Mouse (Mus musculus) macrophage (primary cell): ENCODE measurements around the gene Nr2f2. TPM values are rescaled to one million over a fixed set of nuclear protein-coding genes. Genes with fewer than 3 reads are reported as not detected.

Experiments used
- H3K27ac ChIP-seq: fragments of 350-480 bp; formaldehyde crosslinking; 2 replicates; pipeline ENCODE4 v1.9.0; 2021
- H3K36me3 ChIP-seq: fragments of 350-480 bp; formaldehyde crosslinking; 2 replicates; pipeline ENCODE4 v1.9.0; 2021; ENCODE audit errors: inconsistent target
- H3K4me3 ChIP-seq: fragments of 350-480 bp; formaldehyde crosslinking; 2 replicates; pipeline ENCODE4 v1.9.0; 2021; ENCODE audit errors: inconsistent target
- H3K79me2 ChIP-seq: fragments of 350-480 bp; formaldehyde crosslinking; 2 replicates; pipeline ENCODE4 v1.9.0; 2021; ENCODE audit errors: inconsistent target
- WGBS: methylation state at CpG from one replicate; pipeline ENCODE4 v1.1.7; 2026; ENCODE audit warnings: inconsistent platforms; ENCODE audit not compliant: missing documents; 5-methylcytosine and 5-hydroxymethylcytosine counted together
- polyA plus RNA-seq: library from polyadenylated mRNA; stranded (reverse); fragments of 250-400 nt; gene quantifications from 3 replicates; pipeline ENCODE4 v1.2.4, GENCODE M21; 2018; ENCODE audit warnings: inconsistent platforms

Gene Nr2f2
- polyA plus RNA-seq, 1 experiment from 2014 or later = not detected

DNA sequence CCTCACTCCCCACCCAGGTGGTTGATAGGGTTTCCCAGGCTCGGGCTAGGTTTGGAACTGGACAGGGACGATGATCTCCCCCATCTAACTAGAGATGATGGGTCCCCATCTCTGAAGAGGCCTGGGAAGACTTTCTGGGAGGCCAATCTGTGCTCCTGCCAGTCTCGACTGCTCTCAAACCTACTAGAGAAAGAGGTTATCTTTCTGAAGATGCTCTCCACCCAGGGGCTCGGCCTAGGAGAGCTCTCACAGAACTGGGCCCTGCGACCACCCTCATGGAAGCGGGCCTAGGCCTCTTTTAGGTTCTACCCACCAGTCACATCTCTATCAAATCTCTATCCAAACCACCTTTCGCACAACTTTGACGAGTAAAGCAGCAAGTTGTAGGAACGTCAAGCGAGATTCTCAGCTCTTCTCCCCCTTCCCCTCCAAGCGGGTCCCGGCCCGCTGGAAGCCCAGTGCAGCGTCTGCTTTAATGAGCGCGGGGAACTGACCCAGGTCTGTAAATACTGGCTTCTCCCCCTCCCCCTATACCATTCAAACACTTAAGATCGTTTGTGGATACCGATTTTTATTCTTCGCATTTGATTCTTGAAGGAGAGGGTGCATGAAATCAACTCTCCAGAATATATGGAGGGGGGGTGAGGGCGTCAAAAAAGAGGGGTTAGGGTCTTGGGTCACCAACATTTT, 16.4 kb downstream of the Nr2f2 start:
- no peak overlapping the region for H3K4me3 ChIP-seq
- no peaks in the 10 kb centered on the region for H3K79me2 ChIP-seq
- no peak overlapping the region for H3K27ac ChIP-seq
- no peaks in the 10 kb centered on the region for H3K36me3 ChIP-seq
- 5% methylated on average over 20 of the region's 20 CpGs for WGBS

DNA sequence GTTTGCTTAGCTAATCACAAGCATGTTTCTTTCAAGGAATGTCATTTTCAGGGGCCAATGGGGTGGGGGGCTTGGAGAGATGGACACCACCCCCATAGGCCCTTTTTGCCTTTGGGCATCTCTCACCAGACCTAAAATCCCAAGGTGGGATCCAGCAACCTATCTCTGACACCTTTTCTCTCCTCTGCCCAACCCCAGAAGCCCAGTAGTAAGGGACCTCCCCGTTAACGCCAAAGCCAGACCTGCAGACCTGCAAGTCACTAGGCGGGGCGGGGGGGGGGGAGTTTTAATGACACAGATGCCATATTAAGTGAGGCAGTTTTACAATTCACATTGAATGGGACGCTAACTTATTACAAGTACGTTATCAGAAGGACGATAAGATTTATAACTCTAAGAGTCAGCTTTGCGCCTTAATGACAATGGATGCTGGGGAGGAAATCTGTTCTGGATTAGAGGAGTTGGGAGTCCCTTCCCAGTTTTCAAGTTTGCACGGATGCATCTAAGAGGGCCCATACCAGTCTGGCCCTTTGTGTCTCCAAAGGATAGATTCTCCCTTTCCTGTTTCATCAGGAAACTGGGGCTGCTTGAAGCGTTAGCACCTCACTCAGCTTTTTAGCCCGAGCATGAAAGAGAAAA, 17.4 kb downstream of the Nr2f2 start:
- 7% methylated on average over 11 of the region's 11 CpGs for whole genome bisulfite sequencing
- Histone ChIP-seq H3K79me2 (no peaks in the 10 kb centered on the region), H3K4me3 (no peak overlapping the region), H3K27ac (no peak overlapping the region), H3K36me3 (no peaks in the 10 kb centered on the region)

DNA sequence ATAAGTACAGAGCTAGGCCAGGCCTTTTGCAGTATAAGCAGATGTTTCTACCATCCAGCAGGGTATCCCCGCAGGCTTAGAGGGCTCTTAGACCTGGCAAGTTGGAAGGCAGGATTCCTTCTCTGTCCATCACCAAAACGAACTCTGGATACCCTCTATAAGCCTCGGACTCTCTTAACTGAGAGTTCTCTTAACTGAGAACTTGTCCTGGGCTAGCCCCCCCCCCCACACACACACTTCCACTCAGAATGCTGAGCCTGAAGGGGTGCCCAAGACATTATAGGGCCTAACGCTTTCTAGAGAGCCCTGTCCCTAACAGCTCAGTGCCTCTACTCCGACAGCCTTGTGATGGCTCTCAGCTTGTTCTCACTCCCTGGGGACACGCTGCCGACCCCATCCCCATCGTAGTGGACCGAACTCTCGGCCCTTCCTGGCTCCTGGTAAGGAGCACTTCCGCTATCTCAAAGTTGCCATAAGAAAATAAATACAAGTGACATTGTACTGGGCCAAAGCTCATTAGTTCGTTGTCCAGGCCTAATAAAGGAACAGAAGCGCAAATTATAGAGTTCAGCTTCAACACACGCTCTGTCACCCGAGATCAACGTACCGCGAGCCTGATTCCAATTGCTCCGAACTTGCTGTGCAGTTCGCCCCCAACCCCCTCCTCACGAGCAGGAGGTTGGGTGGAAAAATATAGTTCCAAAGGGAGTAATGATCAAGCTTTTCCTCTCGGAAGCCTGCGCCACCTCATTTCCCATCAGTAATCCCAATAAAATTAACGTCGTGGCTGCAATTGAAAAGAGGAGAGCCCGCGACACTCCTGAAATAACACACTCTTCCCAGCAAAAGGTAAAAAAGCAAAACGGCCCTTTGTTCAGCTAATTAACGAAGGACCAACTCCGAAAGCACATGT, 18.2 kb downstream of the Nr2f2 start:
- no peak overlapping the region for H3K27ac ChIP-seq

DNA sequence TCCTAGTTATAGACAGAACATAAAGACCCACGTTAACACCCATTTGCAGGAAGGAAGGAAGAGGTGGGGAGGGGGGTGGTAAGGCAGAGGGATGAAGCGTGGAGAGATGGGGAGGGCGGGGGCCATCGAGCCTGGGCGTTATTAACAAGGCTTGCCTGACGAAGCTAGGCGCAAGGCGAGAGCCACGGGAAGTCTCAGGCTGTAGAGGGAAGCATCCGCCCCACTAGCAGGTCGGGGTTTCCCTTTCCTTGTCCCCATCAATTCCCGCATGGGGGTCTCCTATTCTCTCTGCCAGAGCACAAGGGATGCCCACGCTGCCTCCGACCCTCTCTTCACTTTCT, 18.9 kb downstream of the Nr2f2 start:
- H3K79me2 ChIP-seq = no peaks in the 10 kb centered on the region
- no peaks in the 10 kb centered on the region for H3K36me3 ChIP-seq
- H3K4me3 ChIP-seq = no peak overlapping the region
- H3K27ac ChIP-seq = no peak overlapping the region
- 5% methylated on average over 14 of the region's 14 CpGs for WGBS

More for the DNA sequence above, 18.2 kb downstream of the Nr2f2 start:
- no peak overlapping the region for H3K4me3 ChIP-seq
- WGBS = 11% methylated on average over 29 of the region's 30 CpGs
- no peaks in the 10 kb centered on the region for H3K79me2 ChIP-seq
- H3K36me3 ChIP-seq = no peaks in the 10 kb centered on the region

DNA sequence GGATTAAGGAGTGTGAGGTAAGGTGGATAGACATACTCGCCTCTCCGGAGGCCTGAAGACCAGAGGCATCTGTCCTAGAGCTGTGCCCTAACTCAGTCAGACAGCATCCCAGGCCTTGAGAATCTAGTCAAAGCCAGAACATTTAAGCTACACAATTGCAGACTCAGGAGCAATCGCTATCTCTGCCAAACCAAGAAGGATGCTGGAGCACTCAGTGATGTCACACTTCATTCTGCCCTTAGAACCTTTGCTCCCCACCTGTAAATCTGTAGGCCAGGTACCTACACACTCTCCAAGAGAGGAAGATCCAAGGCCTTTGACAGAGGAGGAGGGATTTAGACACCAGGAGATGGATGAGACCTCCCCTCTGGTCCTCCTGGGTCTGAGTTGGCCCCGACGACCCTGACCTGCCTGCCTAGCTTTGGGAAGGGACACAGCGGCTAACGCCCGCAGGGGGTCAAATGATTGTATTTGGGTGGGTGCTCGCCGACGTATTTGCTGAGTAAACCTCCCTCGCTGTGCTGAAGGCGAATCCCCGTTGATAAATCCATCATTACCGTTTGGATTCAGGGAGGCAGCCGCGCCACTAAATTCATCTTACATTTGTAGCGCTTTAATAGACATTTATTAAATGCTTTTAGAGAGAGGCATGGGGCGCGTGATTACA, 19.5 kb downstream of the Nr2f2 start:
- WGBS = 18% methylated on average over 20 of the region's 20 CpGs
- Histone ChIP-seq H3K36me3 (no peaks in the 10 kb centered on the region), H3K27ac (no peak overlapping the region), H3K79me2 (no peaks in the 10 kb centered on the region), H3K4me3 (no peak overlapping the region)

DNA sequence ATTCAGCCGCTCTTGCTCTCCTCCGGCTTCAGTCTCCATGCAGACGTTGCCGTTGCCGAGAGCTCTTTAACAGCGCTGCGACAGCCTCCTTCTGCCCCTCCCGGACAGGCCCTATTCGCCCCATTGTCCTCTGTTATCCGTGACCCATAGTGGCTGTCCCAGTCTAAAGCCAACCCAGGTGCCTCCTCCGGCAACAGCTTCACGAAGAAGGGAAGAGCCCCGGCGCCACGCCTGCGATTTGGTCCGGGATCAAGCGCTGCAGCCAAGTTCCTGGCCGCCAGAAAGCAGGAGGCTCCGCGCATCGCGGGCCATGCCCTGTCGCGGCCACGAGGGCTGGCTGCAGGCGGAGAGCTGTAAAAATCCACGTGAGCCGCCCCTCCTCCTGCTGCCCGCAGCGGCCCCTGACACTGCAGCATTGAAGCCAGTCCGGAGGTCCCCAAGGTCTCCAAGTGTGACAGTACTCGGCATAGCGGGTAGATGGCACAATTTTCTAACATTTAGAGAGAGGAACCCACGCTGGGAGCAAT, 20.5 kb downstream of the Nr2f2 start:
- Histone ChIP-seq H3K79me2 (no peaks in the 10 kb centered on the region), H3K4me3 (no peak overlapping the region), H3K36me3 (no peaks in the 10 kb centered on the region), H3K27ac (no peak overlapping the region)
- 3% methylated on average over 34 of the region's 35 CpGs for WGBS

DNA sequence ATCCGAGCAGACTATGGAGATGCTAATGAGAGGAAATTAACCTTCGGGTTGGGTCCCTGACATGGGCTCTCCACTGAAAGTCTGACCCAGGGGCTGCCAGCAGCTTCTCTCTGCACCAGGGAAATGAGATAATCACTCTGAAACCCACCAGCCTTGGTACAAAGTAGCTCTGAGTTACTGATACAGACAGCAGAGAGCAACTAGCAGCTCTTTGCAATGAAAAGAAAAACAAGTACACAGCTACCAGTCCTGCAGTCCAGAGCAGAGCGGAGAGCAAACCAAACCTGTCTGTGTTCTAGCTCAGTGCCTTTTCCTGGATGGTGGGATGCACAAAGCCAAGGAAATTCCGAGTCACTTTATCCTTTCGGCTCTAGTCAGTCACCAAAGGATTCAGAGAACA, 23.1 kb downstream of the Nr2f2 start:
- Histone ChIP-seq H3K4me3 (no peak overlapping the region), H3K79me2 (no peaks in the 10 kb centered on the region), H3K36me3 (no peaks in the 10 kb centered on the region), H3K27ac (no peak overlapping the region)
- 12% methylated on average over 5 of the region's 5 CpGs for WGBS

DNA sequence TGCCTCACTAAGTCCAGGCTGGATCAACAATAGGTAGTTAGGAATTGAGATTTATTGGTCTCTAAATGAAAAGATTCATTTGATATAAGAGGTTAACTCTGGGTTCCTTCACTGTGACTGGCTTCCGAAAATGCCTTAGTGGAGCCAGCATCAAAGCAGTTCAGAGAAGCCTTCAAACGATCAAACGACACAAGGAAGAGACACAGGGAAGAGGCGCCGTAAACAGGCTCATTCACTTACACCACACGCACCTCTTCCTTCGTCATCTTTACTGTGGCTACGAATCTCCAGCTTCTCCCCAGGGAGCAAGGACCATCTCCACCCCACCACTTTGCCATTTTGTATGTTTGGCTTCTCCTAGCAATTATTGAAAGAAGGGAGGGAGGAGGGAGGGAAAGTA, 23.8 kb downstream of the Nr2f2 start:
- no peak overlapping the region for H3K4me3 ChIP-seq
- no peak overlapping the region for H3K27ac ChIP-seq
- 9% methylated on average over 8 of the region's 8 CpGs for WGBS
- H3K79me2 ChIP-seq = no peaks in the 10 kb centered on the region
- no peaks in the 10 kb centered on the region for H3K36me3 ChIP-seq

DNA sequence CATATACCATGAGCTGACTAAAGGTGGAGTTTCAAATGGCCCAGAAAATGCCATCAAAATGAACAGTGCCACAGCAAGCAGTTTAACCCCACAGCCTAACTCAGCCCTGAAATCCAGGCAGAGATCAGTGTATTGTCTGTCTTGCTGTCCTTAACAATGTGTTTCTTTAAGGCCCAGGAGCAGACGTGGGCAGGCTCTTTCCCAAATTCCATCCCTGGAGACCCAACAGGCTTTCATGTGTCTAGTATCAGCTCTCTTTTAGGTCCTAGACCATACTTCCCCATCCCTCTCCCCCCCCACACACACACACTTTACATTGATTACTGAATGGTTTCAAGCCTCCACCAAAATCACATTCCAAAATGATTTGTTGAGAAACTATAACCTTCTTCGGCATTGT, 24.5 kb downstream of the Nr2f2 start:
- H3K27ac ChIP-seq = no peak overlapping the region
- no peaks in the 10 kb centered on the region for H3K79me2 ChIP-seq
- WGBS = 22% methylated on average over 2 of the region's 2 CpGs
- H3K4me3 ChIP-seq = no peak overlapping the region
- H3K36me3 ChIP-seq = no peaks in the 10 kb centered on the region

DNA sequence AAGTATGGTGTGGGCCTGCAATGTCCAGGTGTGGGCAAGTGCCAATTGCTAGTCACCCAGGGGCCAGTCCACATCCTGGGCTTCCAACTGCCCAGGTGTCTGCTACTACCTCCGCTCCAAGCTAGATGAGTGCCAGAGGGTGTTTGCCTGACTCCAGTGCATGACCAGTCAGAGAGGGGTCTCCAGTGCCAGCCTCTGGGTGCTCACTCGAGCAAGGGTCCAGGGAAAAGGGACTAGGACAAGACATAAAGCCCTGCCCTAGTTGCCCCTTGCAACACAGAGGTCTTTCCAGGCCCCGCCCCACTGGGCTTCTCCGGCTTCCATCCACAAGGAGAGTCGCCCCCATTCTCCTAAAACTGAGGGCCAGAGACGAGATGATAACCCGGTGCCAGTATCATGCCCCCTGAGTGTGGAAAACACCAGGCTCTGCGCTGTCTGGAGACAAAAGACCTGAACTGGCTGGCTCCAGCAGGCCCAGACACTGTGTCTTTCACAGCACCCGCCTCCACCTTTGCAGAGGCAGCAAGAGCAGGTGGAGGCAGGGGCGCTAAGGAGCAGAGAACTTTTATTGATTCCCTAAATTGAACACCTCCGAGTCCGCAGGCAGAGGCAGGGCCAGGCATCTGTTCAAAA, 26.4 kb downstream of the Nr2f2 start:
- WGBS = 21% methylated on average over 11 of the region's 12 CpGs
- H3K4me3 ChIP-seq = no peak overlapping the region

DNA sequence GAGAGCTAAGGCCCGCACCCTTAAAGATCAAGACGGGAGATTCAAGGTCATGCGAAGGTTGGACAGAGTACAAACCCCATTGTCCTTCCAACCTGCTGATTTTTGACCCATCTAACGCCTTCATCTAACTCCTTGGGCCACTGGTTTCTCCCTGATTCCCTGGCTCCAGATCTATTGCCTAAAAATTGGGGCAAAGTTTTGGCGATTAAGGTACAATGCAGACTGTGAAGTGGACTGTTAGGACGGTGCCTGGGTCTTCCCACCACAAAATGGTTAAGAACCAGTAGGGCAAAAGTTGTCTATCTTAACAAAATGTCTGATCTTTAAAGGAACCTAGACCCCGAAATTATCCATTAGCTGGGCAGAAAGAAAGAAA, 28.3 kb downstream of the Nr2f2 start:
- no peaks in the 10 kb centered on the region for H3K36me3 ChIP-seq
- 19% methylated on average over 7 of the region's 7 CpGs for WGBS
- H3K4me3 ChIP-seq = no peak overlapping the region
- H3K79me2 ChIP-seq = no peaks in the 10 kb centered on the region
- no peak overlapping the region for H3K27ac ChIP-seq

More for the DNA sequence above, 26.4 kb downstream of the Nr2f2 start:
- Histone ChIP-seq H3K79me2 (no peaks in the 10 kb centered on the region), H3K36me3 (no peaks in the 10 kb centered on the region), H3K27ac (no peak overlapping the region)

DNA sequence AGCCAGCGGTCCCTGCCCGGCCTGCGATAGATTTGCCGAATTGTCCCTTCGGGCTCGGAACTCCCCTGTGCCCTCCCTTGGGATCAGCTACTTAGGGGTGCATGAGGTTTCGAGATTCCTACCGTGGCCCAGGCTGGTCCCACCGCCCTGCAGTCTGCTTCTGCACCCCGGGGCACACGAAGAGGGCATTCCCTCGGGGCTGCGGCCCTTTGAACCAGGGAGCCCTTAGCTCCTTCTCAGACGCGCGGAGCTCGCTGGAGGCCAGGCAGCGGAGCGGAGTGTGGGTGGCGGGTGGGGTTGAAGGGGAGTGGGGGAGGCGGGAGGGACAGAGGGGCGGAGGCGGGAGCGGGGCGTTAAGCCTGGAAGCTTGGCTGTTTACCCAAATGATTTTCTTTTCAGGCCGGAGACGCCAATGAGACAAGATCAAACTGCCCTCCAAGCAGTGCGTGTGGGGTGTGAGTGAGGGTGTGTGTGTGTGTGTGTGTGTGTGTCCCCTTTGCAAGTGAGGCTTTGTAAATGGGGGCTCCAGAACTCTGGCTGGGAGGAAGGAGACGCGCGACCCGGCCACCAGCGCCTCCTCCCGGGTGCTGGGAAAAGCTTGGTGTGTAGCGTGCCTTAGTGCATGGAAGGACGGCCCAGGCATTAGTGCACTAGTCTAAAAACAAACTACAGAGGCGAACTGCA, 28.8 kb downstream of the Nr2f2 start:
- Histone ChIP-seq H3K4me3 (no peak overlapping the region), H3K79me2 (no peaks in the 10 kb centered on the region), H3K36me3 (no peaks in the 10 kb centered on the region), H3K27ac (no peak overlapping the region)
- 5% methylated on average over 36 of the region's 37 CpGs for WGBS

DNA sequence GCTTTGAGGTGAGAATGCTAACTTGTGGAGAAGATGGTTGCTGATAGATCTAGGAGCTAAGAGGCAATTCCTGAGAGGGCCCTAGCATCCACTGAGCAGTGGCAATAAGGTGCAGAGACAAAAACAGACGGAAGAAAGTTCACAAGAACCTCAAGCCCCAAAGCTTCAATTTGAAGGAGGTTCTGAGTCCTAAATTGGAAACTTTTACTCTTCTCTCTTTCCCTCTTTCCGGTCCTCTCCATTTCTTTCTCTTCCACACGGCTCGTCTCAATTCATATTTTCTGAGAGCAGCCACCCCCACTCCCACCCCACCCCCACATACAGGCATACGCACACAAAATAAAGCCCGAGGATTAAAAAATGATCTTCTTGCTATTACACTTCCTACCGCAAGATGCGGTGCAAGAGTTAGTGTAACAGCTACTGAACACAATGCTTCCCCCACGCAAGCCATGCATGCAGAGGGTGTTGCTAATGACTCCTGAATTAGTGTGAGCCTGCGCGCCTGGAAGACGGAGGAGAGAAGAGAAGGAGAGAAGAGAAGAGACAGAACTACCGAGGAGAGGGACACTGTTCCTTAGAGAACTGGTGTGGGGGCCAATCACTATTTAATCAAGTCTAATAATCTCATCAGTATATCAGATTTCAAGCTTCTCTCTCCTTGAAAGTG, 29.8 kb downstream of the Nr2f2 start:
- WGBS = 15% methylated on average over 13 of the region's 13 CpGs
- Histone ChIP-seq H3K27ac (no peak overlapping the region), H3K4me3 (no peak overlapping the region), H3K79me2 (no peaks in the 10 kb centered on the region), H3K36me3 (no peaks in the 10 kb centered on the region)
